Mouse (Mus musculus) midbrain, embryonic 14.5 days (tissue): Measurements from ENCODE around the gene Tfeb. TPM values are rescaled to one million over a fixed set of nuclear protein-coding genes. Genes with fewer than 3 reads are reported as not detected.

Experiments
- ATAC-seq: fragments of 200-750 bp; cut with Nextera tagmentation; 2 replicates; pipeline ENCODE4 v1.8.0; 2017; ENCODE audit warnings: moderate number of reproducible peaks, moderate library complexity; ENCODE audit not compliant: low FRiP score, low TSS enrichment
- DNase-seq: peaks from one replicate; pipeline ENCODE4 v3.0.0-alpha.2; 2015
- H3K27ac ChIP-seq: fragments of 300-500 bp; sonication (generic); replicated peaks from 2 replicates; pipeline ENCODE4 v1.5.1; 2014; ENCODE audit warnings: mild to moderate bottlenecking, low read depth, low read length, moderate library complexity
- H3K27me3 ChIP-seq: fragments of 300-500 bp; sonication (generic); 2 replicates; pipeline ENCODE4 v1.6.1; 2014; ENCODE audit warnings: low read length, control low read depth, mixed read lengths; ENCODE audit not compliant: control insufficient read depth, insufficient read depth
- H3K36me3 ChIP-seq: fragments of 300-500 bp; sonication (generic); 2 replicates; pipeline ENCODE4 v1.6.1; 2014; ENCODE audit warnings: low read length, control low read depth; ENCODE audit not compliant: control insufficient read depth, insufficient read depth
- H3K4me1 ChIP-seq: fragments of 300-500 bp; sonication (generic); 2 replicates; pipeline ENCODE4 v1.6.1; 2014; ENCODE audit warnings: mild to moderate bottlenecking, antibody characterized with exemption, low read length, control low read depth; ENCODE audit not compliant: control insufficient read depth, insufficient read depth
- H3K4me2 ChIP-seq: fragments of 300-500 bp; sonication (generic); 2 replicates; pipeline ENCODE4 v1.6.1; 2014; ENCODE audit warnings: mild to moderate bottlenecking, low read length, moderate library complexity
- H3K4me3 ChIP-seq: fragments of 300-500 bp; sonication (generic); replicated peaks from 2 replicates; pipeline ENCODE4 v1.5.1; 2014; ENCODE audit warnings: low read depth, low read length
- H3K9ac ChIP-seq: fragments of 300-500 bp; sonication (generic); replicated peaks from 2 replicates; pipeline ENCODE4 v1.6.1; 2014; ENCODE audit warnings: mild to moderate bottlenecking, low read length, moderate library complexity
- H3K9me3 ChIP-seq: fragments of 300-500 bp; sonication (generic); 2 replicates; pipeline ENCODE4 v1.6.1; 2016; ENCODE audit warnings: low read length, control low read depth, mixed read lengths; ENCODE audit not compliant: control insufficient read depth
- WGBS: fragments of 180-500 bp; shearing (Covaris S2); extraction: QIAGEN DNeasy Blood & Tissue Kit; methylation state at CpG from one replicate; pipeline ENCODE4 v1.1.7; 2014; 5-methylcytosine and 5-hydroxymethylcytosine counted together
- polyA plus RNA-seq: library from polyadenylated mRNA; unstranded; fragments of >200 nt; fragmentation: Nextera tagmentation; extraction: Ambion mirVana; gene quantifications from 2 replicates; pipeline ENCODE4 v1.2.1, GENCODE M21; 2014

Gene Tfeb
- polyA plus RNA-seq, 1 experiment from 2014 or later: 2.7 TPM

GRCm38 (mm10) chr17:47694503-47695336 is 42.1 kb upstream of the Tfeb start, which contains the start of gene Prickle4:
Gene Prickle4, minus strand, starts transcription at chr17:47694736.
- WGBS: under 1% methylated on average over 80 of the region's 82 CpGs
- DNase-seq (peak; percentile 98), ATAC-seq (peak; percentile 94)
- Histone ChIP-seq H3K9me3 (no peaks in the 10 kb centered on the region), H3K4me3 (peak within 1 kb of the TSS; percentile 70), H3K27me3 (no peaks in the 10 kb centered on the region), H3K4me2 (peak within 1 kb of the TSS; percentile 63), H3K27ac (peak within 1 kb of the TSS; percentile 82), H3K9ac (peak within 1 kb of the TSS; percentile 86), H3K4me1 (0 out of 2 replicates have a peak, but pooled peaks cover 10% of the 10 kb centered on the region), H3K36me3 (peaks cover 9% of the 10 kb centered on the region)

- Histone ChIP-seq H3K36me3 (peaks cover 11% of the 10 kb centered on the region), H3K4me2 (peak overlapping the region; percentile 63), H3K27me3 (no peaks in the 10 kb centered on the region), H3K9ac (peak overlapping the region; percentile 86), H3K4me3 (peak overlapping the region; percentile 70), H3K9me3 (no peaks in the 10 kb centered on the region), H3K4me1 (0 out of 2 replicates have a peak, but pooled peaks cover 7% of the 10 kb centered on the region), H3K27ac (peak overlapping the region; percentile 82)
- no peak for ATAC-seq
- no peak for DNase-seq
- under 1% methylated on average over 23 of the region's 23 CpGs for WGBS
Measured at GRCm38 (mm10) chr17:47695337-47695710, 41.5 kb upstream of the Tfeb start.

- H3K4me3 ChIP-seq: no peak overlapping the region
Measured at GRCm38 (mm10) chr17:47698156-47698555, 38.7 kb upstream of the Tfeb start.

GRCm38 (mm10) chr17:47699055-47699454 is 37.8 kb upstream of the Tfeb start:
- DNase-seq (no peak), ATAC-seq (no peak)
- Histone ChIP-seq H3K27ac (no peak overlapping the region), H3K4me2 (no peak overlapping the region), H3K4me3 (no peak overlapping the region), H3K9ac (no peak overlapping the region), H3K36me3 (peaks cover 46% of the 10 kb centered on the region), H3K4me1 (0 out of 2 replicates have a peak, but pooled peaks cover 7% of the 10 kb centered on the region), H3K27me3 (0 out of 2 replicates have a peak, but pooled peaks cover 3% of the 10 kb centered on the region), H3K9me3 (no peaks in the 10 kb centered on the region)
- 85% methylated on average over 2 of the region's 2 CpGs for WGBS

More at GRCm38 (mm10) chr17:47698156-47698555, 38.7 kb upstream of the Tfeb start:
- no peak for ATAC-seq
- Histone ChIP-seq H3K27me3 (0 out of 2 replicates have a peak, but pooled peaks cover 3% of the 10 kb centered on the region), H3K36me3 (peaks cover 37% of the 10 kb centered on the region), H3K9ac (no peak overlapping the region), H3K27ac (no peak overlapping the region), H3K9me3 (no peaks in the 10 kb centered on the region), H3K4me2 (no peak overlapping the region), H3K4me1 (0 out of 2 replicates have a peak, but pooled peaks cover 7% of the 10 kb centered on the region)
- 89% methylated on average over 10 of the region's 10 CpGs for WGBS
- no peak for DNase-seq

GRCm38 (mm10) chr17:47701793-47702192 is 35.0 kb upstream of the Tfeb start:
- WGBS: 72% methylated on average over 9 of the region's 9 CpGs
- Histone ChIP-seq H3K9me3 (no peaks in the 10 kb centered on the region), H3K9ac (no peak overlapping the region), H3K36me3 (peaks cover 52% of the 10 kb centered on the region), H3K4me2 (no peak overlapping the region), H3K27me3 (0 out of 2 replicates have a peak, but pooled peaks cover 3% of the 10 kb centered on the region), H3K27ac (no peak overlapping the region), H3K4me3 (no peak overlapping the region), H3K4me1 (no peaks in the 10 kb centered on the region)
- no peak for ATAC-seq
- DNase-seq: peak; percentile 39

- no peaks in the 10 kb centered on the region for H3K4me1 ChIP-seq
- no peaks in the 10 kb centered on the region for H3K9me3 ChIP-seq
- no peak overlapping the region for H3K4me3 ChIP-seq
- 58% methylated on average over 28 of the region's 28 CpGs for WGBS
- no peak overlapping the region for H3K4me2 ChIP-seq
- H3K9ac ChIP-seq: no peak overlapping the region
- 0 out of 2 replicates have a peak, but pooled peaks cover 3% of the 10 kb centered on the region for H3K27me3 ChIP-seq
- DNase-seq: no peak
- H3K36me3 ChIP-seq: peaks cover 52% of the 10 kb centered on the region
- ATAC-seq: no peak
- H3K27ac ChIP-seq: no peak overlapping the region
Measured at GRCm38 (mm10) chr17:47702548-47703345, 34.1 kb upstream of the Tfeb start.

GRCm38 (mm10) chr17:47703556-47703955 is 33.3 kb upstream of the Tfeb start:
- Histone ChIP-seq H3K4me1 (no peaks in the 10 kb centered on the region), H3K27me3 (0 out of 2 replicates have a peak, but pooled peaks cover 3% of the 10 kb centered on the region), H3K36me3 (peaks cover 52% of the 10 kb centered on the region), H3K27ac (no peak overlapping the region), H3K9me3 (no peaks in the 10 kb centered on the region), H3K4me2 (no peak overlapping the region), H3K4me3 (no peak overlapping the region), H3K9ac (no peak overlapping the region)
- no peak for DNase-seq
- ATAC-seq: no peak
- WGBS: 37% methylated on average over 20 of the region's 20 CpGs

GRCm38 (mm10) chr17:47704692-47705091 is 32.1 kb upstream of the Tfeb start:
- Histone ChIP-seq H3K4me2 (no peak overlapping the region), H3K36me3 (peaks cover 43% of the 10 kb centered on the region), H3K27ac (no peak overlapping the region), H3K4me3 (no peak overlapping the region), H3K9me3 (no peaks in the 10 kb centered on the region), H3K4me1 (no peaks in the 10 kb centered on the region), H3K27me3 (0 out of 2 replicates have a peak, but pooled peaks cover 3% of the 10 kb centered on the region), H3K9ac (no peak overlapping the region)
- ATAC-seq (no peak), DNase-seq (no peak)
- WGBS: 96% methylated on average over 4 of the region's 4 CpGs
